Mouse (Mus musculus): Measurements from ENCODE around the gene Sgcd. TPM values are rescaled to one million over a fixed set of nuclear protein-coding genes. Genes with fewer than 3 reads are reported as not detected.

Sgcd gene
- polyA plus RNA-seq, 1 experiment from 2014 or later: 2.2 TPM

GRCm38 (mm10) chr11:47891617-47892172 is 97.1 kb downstream of the Sgcd start:
- Histone ChIP-seq H3K9me3 (replicated peaks) (no peaks in the 10 kb centered on the region), H3K4me1 (no peaks in the 10 kb centered on the region), H3K27ac (no peak overlapping the region), H3K9ac (no peak overlapping the region), H3K36me3 (no peaks in the 10 kb centered on the region), H3K27me3 (no peaks in the 10 kb centered on the region), H3K4me3 (replicated peaks) (no peak overlapping the region), H3K4me2 (no peak overlapping the region)
- WGBS: 85% methylated on average over 3 of the region's 3 CpGs
- no peak for ATAC-seq (replicated peaks; ENCODE audit: low FRiP score)

DNA sequence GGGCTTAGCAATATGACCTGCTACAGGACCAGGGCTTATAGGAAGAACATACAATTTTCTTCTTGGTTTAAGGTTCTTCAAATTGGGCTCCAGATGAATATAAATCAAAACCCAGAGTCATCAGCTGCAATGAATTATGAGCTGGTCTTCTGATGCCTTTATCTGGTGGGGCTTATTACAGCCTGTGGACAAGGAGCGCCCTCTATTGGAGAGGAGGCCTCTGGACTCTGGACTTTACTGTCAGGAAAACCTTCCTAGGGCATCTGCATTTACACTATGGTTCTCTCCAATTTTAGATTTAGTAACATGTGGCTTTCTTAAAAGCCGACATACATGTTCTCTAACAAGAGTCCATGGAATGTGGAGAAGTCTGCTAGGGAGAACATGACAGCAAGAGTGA is 98.5 kb downstream of the Sgcd start:
- WGBS: 57% methylated on average over 2 of the region's 2 CpGs

DNA sequence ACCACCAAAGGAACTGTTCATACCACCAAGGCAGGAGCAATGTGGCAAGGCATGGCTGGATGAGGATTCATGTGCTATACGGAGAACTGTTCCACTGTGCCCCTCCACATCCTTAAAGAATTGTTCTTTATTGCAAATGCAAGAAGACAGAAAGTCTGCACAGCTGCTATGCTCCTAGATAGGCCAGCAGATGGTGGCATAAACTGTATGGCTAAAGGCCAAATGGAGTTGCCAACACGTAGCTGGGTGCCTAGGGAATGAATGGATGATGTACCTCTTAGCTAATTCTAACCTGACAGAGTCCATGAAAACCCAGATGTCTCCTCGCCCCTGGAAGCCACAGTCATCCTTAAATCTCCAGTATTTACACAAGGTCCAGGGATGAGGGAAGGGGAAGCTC is 103.5 kb downstream of the Sgcd start:
- no peak overlapping the region for H3K4me2 ChIP-seq
- H3K9ac ChIP-seq: no peak overlapping the region
- WGBS: 55% methylated on average over 3 of the region's 3 CpGs
- no peak overlapping the region for H3K27ac ChIP-seq
- H3K36me3 ChIP-seq: no peaks in the 10 kb centered on the region
- no peak for ATAC-seq (replicated peaks; ENCODE audit: low FRiP score)
- no peaks in the 10 kb centered on the region for H3K9me3 ChIP-seq (replicated peaks)
- H3K27me3 ChIP-seq: no peaks in the 10 kb centered on the region
- H3K4me3 ChIP-seq (replicated peaks): no peak overlapping the region
- no peaks in the 10 kb centered on the region for H3K4me1 ChIP-seq

More for the DNA sequence above, 98.5 kb downstream of the Sgcd start:
- H3K4me1 ChIP-seq: no peaks in the 10 kb centered on the region
- no peak for ATAC-seq (replicated peaks; ENCODE audit: low FRiP score)
- no peaks in the 10 kb centered on the region for H3K36me3 ChIP-seq
- no peak overlapping the region for H3K4me2 ChIP-seq
- no peak overlapping the region for H3K4me3 ChIP-seq (replicated peaks)
- H3K27me3 ChIP-seq: no peaks in the 10 kb centered on the region
- H3K27ac ChIP-seq: no peak overlapping the region
- no peaks in the 10 kb centered on the region for H3K9me3 ChIP-seq (replicated peaks)
- no peak overlapping the region for H3K9ac ChIP-seq

DNA sequence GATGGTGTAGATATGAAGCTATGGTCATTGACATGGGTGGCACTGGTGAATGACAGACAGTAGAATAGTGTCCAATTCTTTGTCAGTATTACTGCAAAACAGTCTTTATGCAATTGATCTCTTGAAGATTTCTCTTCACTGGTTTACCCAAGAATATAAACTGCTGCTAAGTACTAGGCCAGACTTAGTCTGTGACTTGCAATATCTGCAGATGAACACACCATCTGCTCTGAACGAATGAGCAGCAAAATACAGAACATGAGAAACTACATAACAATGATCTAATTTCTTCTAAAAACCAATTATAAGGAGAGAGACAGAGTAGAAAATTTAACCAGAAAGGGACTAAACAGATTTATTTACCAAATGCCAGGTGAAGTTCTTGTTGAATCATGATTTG is 105.2 kb downstream of the Sgcd start:
- ATAC-seq (replicated peaks; ENCODE audit: low FRiP score): no peak
- Histone ChIP-seq H3K4me3 (replicated peaks) (no peak overlapping the region), H3K4me1 (no peaks in the 10 kb centered on the region), H3K9me3 (replicated peaks) (no peaks in the 10 kb centered on the region), H3K36me3 (no peaks in the 10 kb centered on the region), H3K27ac (no peak overlapping the region), H3K9ac (no peak overlapping the region), H3K27me3 (no peaks in the 10 kb centered on the region), H3K4me2 (no peak overlapping the region)
- WGBS: 91% methylated on average over 1 of the region's 1 CpGs

- 72% methylated on average over 5 of the region's 5 CpGs for WGBS
- no peak for ATAC-seq (replicated peaks; ENCODE audit: low FRiP score)
- Histone ChIP-seq H3K4me2 (no peak overlapping the region), H3K4me3 (replicated peaks) (no peak overlapping the region), H3K36me3 (no peaks in the 10 kb centered on the region), H3K27ac (no peak overlapping the region), H3K4me1 (no peaks in the 10 kb centered on the region), H3K9ac (no peak overlapping the region), H3K9me3 (replicated peaks) (no peaks in the 10 kb centered on the region), H3K27me3 (no peaks in the 10 kb centered on the region)
These were observed 112.1 kb downstream of the Sgcd start for GRCm38 (mm10) chr11:47876633-47877170.

- Histone ChIP-seq H3K4me1 (no peaks in the 10 kb centered on the region), H3K27ac (no peak overlapping the region), H3K4me2 (no peak overlapping the region), H3K9me3 (replicated peaks) (no peaks in the 10 kb centered on the region), H3K9ac (no peak overlapping the region), H3K27me3 (no peaks in the 10 kb centered on the region), H3K36me3 (no peaks in the 10 kb centered on the region), H3K4me3 (replicated peaks) (no peak overlapping the region)
- no peak for ATAC-seq (replicated peaks; ENCODE audit: low FRiP score)
- WGBS: 55% methylated on average over 3 of the region's 3 CpGs
These were observed 142.9 kb downstream of the Sgcd start for GRCm38 (mm10) chr11:47845894-47846293.

DNA sequence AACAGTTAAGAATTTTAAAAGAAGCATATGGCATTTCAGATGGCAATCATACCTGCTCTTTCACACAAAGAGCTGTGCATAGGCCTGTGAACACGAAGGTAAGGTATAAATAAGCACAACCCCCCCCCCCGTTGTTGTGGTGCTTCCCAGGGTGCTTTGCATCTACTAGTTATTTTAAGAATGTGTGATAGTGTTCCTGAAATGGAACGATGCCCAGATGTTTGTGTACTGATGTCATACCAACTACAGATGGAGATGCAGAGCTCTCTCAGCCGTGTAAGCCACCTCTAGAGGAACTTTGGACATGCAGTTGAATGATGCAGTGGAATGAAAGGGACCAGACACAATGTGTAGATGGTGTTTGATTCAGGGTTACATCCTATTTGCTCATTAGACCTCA is 155.5 kb downstream of the Sgcd start:
- H3K9me3 ChIP-seq (replicated peaks): no peaks in the 10 kb centered on the region
- no peaks in the 10 kb centered on the region for H3K27me3 ChIP-seq
- H3K36me3 ChIP-seq: no peaks in the 10 kb centered on the region
- ATAC-seq (replicated peaks; ENCODE audit: low FRiP score): no peak
- no peak overlapping the region for H3K9ac ChIP-seq
- no peak overlapping the region for H3K4me2 ChIP-seq
- no peak overlapping the region for H3K27ac ChIP-seq
- no peaks in the 10 kb centered on the region for H3K4me1 ChIP-seq
- H3K4me3 ChIP-seq (replicated peaks): no peak overlapping the region
- 65% methylated on average over 4 of the region's 4 CpGs for WGBS

- no peak overlapping the region for H3K4me3 ChIP-seq (replicated peaks)
- no peaks in the 10 kb centered on the region for H3K4me1 ChIP-seq
- no peaks in the 10 kb centered on the region for H3K27me3 ChIP-seq
- H3K9ac ChIP-seq: no peak overlapping the region
- no peak for ATAC-seq (replicated peaks; ENCODE audit: low FRiP score)
- no peaks in the 10 kb centered on the region for H3K36me3 ChIP-seq
- H3K9me3 ChIP-seq (replicated peaks): no peaks in the 10 kb centered on the region
- H3K27ac ChIP-seq: no peak overlapping the region
- H3K4me2 ChIP-seq: no peak overlapping the region
These were observed 178.5 kb downstream of the Sgcd start for GRCm38 (mm10) chr11:47810307-47810706.

DNA sequence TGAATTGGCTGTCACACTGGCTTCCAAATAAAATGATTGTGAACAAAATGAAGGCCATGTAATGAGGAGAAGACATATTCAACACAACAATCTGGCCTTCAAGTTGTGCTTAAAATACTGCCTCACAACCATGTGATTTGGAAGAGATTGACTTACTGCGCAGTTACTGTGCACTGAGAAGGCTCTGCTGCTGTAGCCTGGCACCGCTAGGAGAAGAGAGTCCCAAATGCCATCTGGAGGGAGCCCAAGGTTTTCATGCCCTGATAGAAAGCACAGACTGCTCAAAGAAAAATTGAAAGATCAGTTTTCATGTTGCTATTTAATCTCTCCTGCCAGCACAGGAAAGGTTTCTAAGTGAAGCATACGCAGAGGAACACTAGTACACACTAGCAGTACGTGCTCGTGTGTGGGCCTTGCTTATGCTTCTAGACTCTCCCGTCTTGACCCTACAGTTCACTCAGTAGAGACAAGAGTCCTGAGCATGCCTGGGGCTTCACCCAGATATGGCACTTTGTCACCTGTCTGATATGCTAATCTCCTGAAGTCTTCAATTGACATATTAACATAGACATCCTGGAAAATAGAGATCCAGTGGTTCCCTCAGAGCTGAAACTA is 184.6 kb downstream of the Sgcd start:
- ATAC-seq (replicated peaks; ENCODE audit: low FRiP score): no peak
- WGBS: 94% methylated on average over 6 of the region's 6 CpGs
- no peak overlapping the region for H3K4me2 ChIP-seq
- H3K36me3 ChIP-seq: no peaks in the 10 kb centered on the region
- H3K4me1 ChIP-seq: no peaks in the 10 kb centered on the region
- no peak overlapping the region for H3K27ac ChIP-seq
- H3K4me3 ChIP-seq (replicated peaks): no peak overlapping the region
- H3K9ac ChIP-seq: no peak overlapping the region
- H3K27me3 ChIP-seq: no peaks in the 10 kb centered on the region
- no peaks in the 10 kb centered on the region for H3K9me3 ChIP-seq (replicated peaks)

- Histone ChIP-seq H3K4me2 (no peak overlapping the region), H3K36me3 (no peaks in the 10 kb centered on the region), H3K9ac (no peak overlapping the region), H3K4me3 (replicated peaks) (no peak overlapping the region), H3K27me3 (no peaks in the 10 kb centered on the region), H3K9me3 (replicated peaks) (no peaks in the 10 kb centered on the region), H3K27ac (no peak overlapping the region), H3K4me1 (no peaks in the 10 kb centered on the region)
- no peak for ATAC-seq (replicated peaks; ENCODE audit: low FRiP score)
- 79% methylated on average over 4 of the region's 4 CpGs for whole genome bisulfite sequencing
These were observed 210.9 kb downstream of the Sgcd start for GRCm38 (mm10) chr11:47777916-47778226.

DNA sequence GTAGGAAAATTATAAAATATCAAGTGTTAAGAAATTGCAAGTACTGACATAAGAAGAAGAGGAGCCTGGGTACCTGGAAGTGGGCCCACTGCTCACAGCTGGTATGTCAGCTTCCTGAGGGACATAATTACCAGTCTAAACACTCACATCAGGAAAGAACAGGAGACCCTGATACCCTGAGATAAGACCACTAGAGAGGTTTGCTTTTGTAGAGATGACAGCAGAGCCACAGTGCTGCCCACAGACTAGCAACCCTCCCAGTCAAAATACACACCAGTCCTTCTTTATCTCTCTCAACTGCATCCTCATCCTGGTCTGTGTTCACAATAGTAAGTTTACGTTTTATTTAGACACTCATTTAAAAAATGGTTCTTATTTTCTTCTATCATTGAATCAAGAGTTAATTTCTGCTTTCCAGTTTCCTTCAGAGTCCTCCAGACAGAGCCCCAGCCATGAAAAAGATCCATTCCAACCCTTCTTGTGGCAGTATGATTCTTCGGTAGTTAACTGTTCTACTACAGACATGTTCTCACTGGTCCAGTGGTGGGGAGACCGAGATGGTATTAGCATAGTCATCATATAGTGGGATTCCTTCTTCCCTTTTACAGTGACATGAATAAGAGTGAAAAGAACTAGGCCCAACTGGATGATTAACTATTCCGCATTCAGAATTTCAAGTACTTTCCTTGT is 211.4 kb downstream of the Sgcd start:
- Histone ChIP-seq H3K9ac (no peak overlapping the region), H3K27ac (no peak overlapping the region), H3K27me3 (no peaks in the 10 kb centered on the region), H3K4me1 (no peaks in the 10 kb centered on the region), H3K36me3 (no peaks in the 10 kb centered on the region), H3K9me3 (replicated peaks) (no peaks in the 10 kb centered on the region), H3K4me2 (no peak overlapping the region), H3K4me3 (replicated peaks) (no peak overlapping the region)
- no peak for ATAC-seq (replicated peaks; ENCODE audit: low FRiP score)
- WGBS: 91% methylated on average over 4 of the region's 4 CpGs

DNA sequence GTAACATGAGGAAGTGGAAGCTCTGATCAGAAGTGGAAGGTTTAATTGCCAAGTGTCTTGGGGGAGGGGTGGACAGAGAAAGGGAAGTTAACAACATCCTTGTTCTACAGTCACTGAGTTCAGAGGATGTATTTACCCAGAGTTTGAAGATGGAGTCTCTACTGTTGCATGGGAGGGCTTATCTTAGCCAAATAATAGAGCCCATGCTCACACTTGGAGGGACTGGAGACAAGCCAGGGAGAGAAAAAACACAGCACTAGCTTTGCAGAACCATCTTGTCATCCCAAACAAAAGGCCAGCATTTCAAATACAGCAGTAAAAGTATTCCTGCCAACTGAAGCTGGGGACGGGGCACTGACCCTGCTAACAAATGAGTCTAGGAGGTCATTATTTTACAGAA is 212.8 kb downstream of the Sgcd start:
- Histone ChIP-seq H3K27ac (no peak overlapping the region), H3K4me1 (no peaks in the 10 kb centered on the region), H3K9ac (no peak overlapping the region), H3K4me3 (replicated peaks) (no peak overlapping the region), H3K4me2 (no peak overlapping the region), H3K27me3 (no peaks in the 10 kb centered on the region), H3K36me3 (no peaks in the 10 kb centered on the region), H3K9me3 (replicated peaks) (no peaks in the 10 kb centered on the region)
- no peak for ATAC-seq (replicated peaks; ENCODE audit: low FRiP score)
- 49% methylated on average over 1 of the region's 1 CpGs for WGBS

Data from kidney, embryonic 15.5 days (tissue).